8 mouse cellular contexts compared by ENCODE assay signal in genomic region chr2:137114248-137115096, GRCm38 (mm10). TPM values are rescaled to one million over a fixed set of nuclear protein-coding genes. Genes with fewer than 3 reads are reported as not detected.
A peak's percentile ranks its signal among the peaks of the same experiment; 100 is the strongest.
DNase-seq lines count a peak whose midpoint lies in the region; ATAC-seq lines count a peak whose summit lies in the region.

No protein-coding gene starts in this region.

- no peaks in the 10 kb centered on the region for H3K27me3 ChIP-seq in intestine, embryonic 16.5 days (replicated peaks; ENCODE audit: control insufficient read depth, insufficient read depth, low read length)

- peak overlapping the region; percentile 77 for H3K4me3 ChIP-seq in intestine, embryonic 16.5 days (ENCODE audit: low read length)

- peak; percentile 88 for DNase-seq in adrenal gland, adult 2 months
- DNase-seq in embryo, embryonic 10.5 days (ENCODE audit: low spot score): peak; percentile 85
- peak; percentile 74 to 86 for DNase-seq in gastrocnemius, postnatal 4 days (ENCODE audit: low spot score in 2 of 2)
- DNase-seq in left cerebral cortex, postnatal 25 days (ENCODE audit: low spot score in 2 of 2): peak; percentile 63 to 64
- peak; percentile 86 to 87 for DNase-seq in right cerebral cortex, postnatal 10 days (ENCODE audit: low spot score in 2 of 2)
- DNase-seq in urinary bladder, postnatal 4 days (ENCODE audit: low spot score in 2 of 2): peak; percentile 82 to 85

- H3K4me1 ChIP-seq in intestine, embryonic 16.5 days (ENCODE audit: control insufficient read depth, insufficient read depth, low read length): peaks cover 23% of the 10 kb centered on the region; the same call in 1 of the 2 replicates

- peak overlapping the region; percentile 80 for H3K9ac ChIP-seq in intestine, embryonic 16.5 days (ENCODE audit: low read depth, low read length)

- peak; percentile 43 for ATAC-seq in intestine, embryonic 16.5 days
- peak; percentile 69 for ATAC-seq in megakaryocyte progenitor cell, adult 5-6 weeks (replicated peaks; ENCODE audit: poor library complexity)

- H3K27ac ChIP-seq in intestine, embryonic 16.5 days (ENCODE audit: low read length): peak overlapping the region; percentile 98

- WGBS in intestine, embryonic 16.5 days: under 1% methylated on average over 50 of the region's 51 CpGs

- H3K36me3 ChIP-seq in intestine, embryonic 16.5 days (ENCODE audit: control insufficient read depth, insufficient read depth, low read length): no peaks in the 10 kb centered on the region

- H3K9me3 ChIP-seq in intestine, embryonic 16.5 days (ENCODE audit: control insufficient read depth, low read length): no peaks in the 10 kb centered on the region

- peak overlapping the region; percentile 96 for H3K4me2 ChIP-seq in intestine, embryonic 16.5 days (ENCODE audit: low read depth, low read length)

- intact Hi-C loops in left cerebral cortex, postnatal 25 days (cut with DNase I): loop anchor here (10.0 kb wide), 2 partner anchors 200 to 830 kb away; no protein-coding TSS in a partner anchor

RNA-seq across cellular contexts. Expression of gene Jag1, which starts 2.0 kb away (rescaled TPM):
- 10 to 100 TPM in 1 of 2 experiments, 1 to 10 TPM in 1; 9.7 to 12.3 TPM for total RNA-seq in adrenal gland, adult 2 months (2021)
- 2.8 and 3.6 TPM in 2 replicates for polyA plus RNA-seq in adrenal gland, adult 2 months (2012; rRNA removed)
- total RNA-seq in gastrocnemius, postnatal 4 days (2021): 10 to 100 TPM; 22.1 to 25.5 TPM
- 5.1 and 8.9 TPM in 2 replicates for polyA plus RNA-seq in intestine, embryonic 16.5 days (2015; fragmentation: Nextera tagmentation; extraction: Ambion mirVana)
- total RNA-seq in left cerebral cortex, postnatal 25 days (2021): 1 to 10 TPM; 4.2 to 6.0 TPM
- 0.62 and 0.76 TPM in 2 replicates for total RNA-seq in megakaryocyte progenitor cell, adult 5-6 weeks (2015)
- 0.81 and 1.00 TPM in 2 replicates for total RNA-seq in megakaryocyte progenitor cell, adult 5-6 weeks (2017)

Comparison
In these comparisons a context has a peak if more than half of its experiments do, and no peak if none do; other contexts are left out.
1. Peak in every context shown above with its lines: DNase-seq, ATAC-seq, H3K4me3 ChIP-seq and H3K27ac ChIP-seq.